In the genomic region with DNA sequence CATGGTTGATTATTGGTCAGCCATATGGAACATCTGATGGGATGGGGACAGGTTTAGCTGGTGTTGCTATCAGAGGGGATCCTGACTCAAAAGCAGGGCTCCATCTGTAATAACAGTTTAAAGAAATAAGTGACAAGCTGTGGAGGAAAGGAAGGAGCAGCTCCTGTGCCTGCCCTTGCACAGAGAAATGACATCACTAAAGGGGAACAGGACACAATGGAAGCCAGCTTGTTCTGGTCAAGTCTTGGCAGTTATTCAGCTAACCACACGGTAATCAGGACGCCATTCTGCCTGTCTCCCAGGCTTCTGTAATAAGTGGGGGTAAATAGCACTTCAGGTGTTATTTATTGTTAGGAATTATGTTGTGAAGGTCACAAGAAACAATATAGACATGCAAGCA, we compare ENCODE assay signal across 12 mouse cellular contexts.
DNase-seq lines count a peak whose midpoint lies in the region; ATAC-seq and TF ChIP-seq lines count a peak whose summit lies in the region.
"Had no signal": no experiment of that assay in that cellular context is flagged by ENCODE, and none has a peak within 500 bp of the region (broad histone marks: within the 10 kb centered on the region; RNA-seq: fewer than 3 reads in every experiment).

No protein-coding gene starts in this region.

- H3K4me2 ChIP-seq in forebrain, embryonic 13.5 days, result no peak overlapping the region
- no peak overlapping the region for H3K4me2 ChIP-seq in forebrain, embryonic 15.5 days (replicated peaks)
- H3K4me2 ChIP-seq: embryonic facial prominence, embryonic 13.5 days; embryonic facial prominence, embryonic 15.5 days; forebrain, embryonic 12.5 days had no signal

- WGBS in forebrain, embryonic 13.5 days, result 29% methylated on average over 2 of the region's 2 CpGs
- 23% methylated on average over 2 of the region's 2 CpGs for WGBS in forebrain, embryonic 15.5 days

- no peaks in the 10 kb centered on the region for H3K27me3 ChIP-seq in forebrain, embryonic 13.5 days
- no peaks in the 10 kb centered on the region for H3K27me3 ChIP-seq in forebrain, embryonic 15.5 days
- H3K27me3 ChIP-seq: embryonic facial prominence, embryonic 13.5 days; embryonic facial prominence, embryonic 15.5 days; forebrain, embryonic 12.5 days had no signal

- TF ChIP-seq CTCF in brain, embryonic 14.5 days (IDR thresholded peaks at IDR 0.05; ENCODE audit: borderline replicate concordance, extremely low read depth, insufficient read depth, insufficient read length), result no peak

- H3K4me1 ChIP-seq in forebrain, embryonic 13.5 days, result peaks cover 12% of the 10 kb centered on the region
- peaks cover 17% of the 10 kb centered on the region for H3K4me1 ChIP-seq in forebrain, embryonic 15.5 days
- H3K4me1 ChIP-seq: embryonic facial prominence, embryonic 13.5 days; embryonic facial prominence, embryonic 15.5 days; forebrain, embryonic 12.5 days had no signal

- peak; percentile 55 for DNase-seq in heart, adult 11 months
- no peak for DNase-seq in heart, postnatal 4 days
- DNase-seq in brain, adult 2 months (ENCODE audit: low read depth, low spot score), result peak; percentile 33
- DNase-seq in brain, embryonic 14.5 days (ENCODE audit: low read depth), result peak; percentile 50
- no peak for DNase-seq in thymus, postnatal 4 days

- no peak overlapping the region for H3K27ac ChIP-seq in forebrain, embryonic 13.5 days
- no peak overlapping the region for H3K27ac ChIP-seq in forebrain, embryonic 15.5 days (replicated peaks)
- H3K27ac ChIP-seq: embryonic facial prominence, embryonic 13.5 days; embryonic facial prominence, embryonic 15.5 days; forebrain, embryonic 10.5 days; forebrain, embryonic 12.5 days had no signal

- no peaks in the 10 kb centered on the region for H3K9me3 ChIP-seq in forebrain, embryonic 13.5 days (replicated peaks)
- H3K9me3 ChIP-seq in forebrain, embryonic 15.5 days, result no peaks in the 10 kb centered on the region
- H3K9me3 ChIP-seq: embryonic facial prominence, embryonic 13.5 days; embryonic facial prominence, embryonic 15.5 days; forebrain, embryonic 10.5 days; forebrain, embryonic 12.5 days had no signal

- no peak overlapping the region for H3K9ac ChIP-seq in forebrain, embryonic 13.5 days
- no peak overlapping the region for H3K9ac ChIP-seq in forebrain, embryonic 15.5 days (replicated peaks)
- H3K9ac ChIP-seq: embryonic facial prominence, embryonic 13.5 days; embryonic facial prominence, embryonic 15.5 days; forebrain, embryonic 12.5 days had no signal

- no peak overlapping the region for H3K4me3 ChIP-seq in forebrain, embryonic 13.5 days
- no peak overlapping the region for H3K4me3 ChIP-seq in forebrain, embryonic 15.5 days
- H3K4me3 ChIP-seq: embryonic facial prominence, embryonic 13.5 days; embryonic facial prominence, embryonic 15.5 days; erythroblast, embryonic 14.5 days; forebrain, embryonic 10.5 days; forebrain, embryonic 12.5 days had no signal

- TF ChIP-seq POLR2A in brain, embryonic 14.5 days (IDR thresholded peaks at IDR 0.05; ENCODE audit: borderline replicate concordance, extremely low read depth, insufficient read depth, insufficient read length, poor library complexity, severe bottlenecking), result no peak

- peak; percentile 43; the same call in 1 of the 2 replicates for ATAC-seq in forebrain, embryonic 13.5 days
- ATAC-seq in forebrain, embryonic 15.5 days (replicated peaks), result no peak

- no peaks in the 10 kb centered on the region for H3K36me3 ChIP-seq in forebrain, embryonic 13.5 days (ENCODE audit: poor library complexity, severe bottlenecking)
- no peaks in the 10 kb centered on the region for H3K36me3 ChIP-seq in forebrain, embryonic 15.5 days
- H3K36me3 ChIP-seq: embryonic facial prominence, embryonic 13.5 days; embryonic facial prominence, embryonic 15.5 days; forebrain, embryonic 10.5 days; forebrain, embryonic 12.5 days had no signal

Comparison
In these comparisons a context has a peak if more than half of its experiments do, and no peak if none do; other contexts are left out.
1. DNase-seq: peak in heart, adult 11 months (single experiment), brain, adult 2 months (single experiment) and brain, embryonic 14.5 days (single experiment); none in heart, postnatal 4 days (single experiment) and thymus, postnatal 4 days (single experiment).